Mouse (Mus musculus): ENCODE measurements around the gene Ndufb7. TPM values are rescaled to one million over a fixed set of nuclear protein-coding genes. Genes with fewer than 3 reads are reported as not detected.

Gene Ndufb7
- polyA plus RNA-seq, 1 experiment from 2014 or later: 362 TPM

DNA sequence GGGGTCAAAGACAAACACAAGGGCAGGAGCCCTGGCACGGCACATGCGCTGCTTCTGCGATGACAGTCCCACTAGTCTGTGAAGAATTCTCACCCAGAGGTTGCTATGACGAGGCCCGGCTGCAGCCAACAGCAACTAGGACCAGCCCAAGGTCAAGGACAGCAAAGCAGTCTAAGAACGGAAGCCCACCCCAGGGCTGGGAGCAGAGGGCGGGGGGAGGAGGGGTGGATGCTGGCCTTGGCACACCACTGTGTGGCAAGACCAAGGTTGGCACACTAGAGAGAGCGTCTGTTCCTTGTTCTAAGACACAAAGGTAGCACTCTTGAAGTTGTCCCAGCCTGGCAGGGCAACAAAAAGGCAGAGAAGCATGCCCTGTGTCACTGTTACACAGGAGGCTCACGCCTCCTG is 10.9 kb downstream of the Ndufb7 start:
- Histone ChIP-seq H3K9me3 (replicated peaks) (no peaks in the 10 kb centered on the region), H3K4me2 (no peak overlapping the region), H3K4me3 (replicated peaks) (no peak overlapping the region), H3K27me3 (replicated peaks) (no peaks in the 10 kb centered on the region), H3K36me3 (peaks cover 8% of the 10 kb centered on the region), H3K9ac (replicated peaks) (no peak overlapping the region), H3K4me1 (peaks cover 81% of the 10 kb centered on the region), H3K27ac (replicated peaks) (no peak overlapping the region)
- ATAC-seq (ENCODE audit: low FRiP score): no peak
- WGBS: 59% methylated on average over 9 of the region's 9 CpGs

DNA sequence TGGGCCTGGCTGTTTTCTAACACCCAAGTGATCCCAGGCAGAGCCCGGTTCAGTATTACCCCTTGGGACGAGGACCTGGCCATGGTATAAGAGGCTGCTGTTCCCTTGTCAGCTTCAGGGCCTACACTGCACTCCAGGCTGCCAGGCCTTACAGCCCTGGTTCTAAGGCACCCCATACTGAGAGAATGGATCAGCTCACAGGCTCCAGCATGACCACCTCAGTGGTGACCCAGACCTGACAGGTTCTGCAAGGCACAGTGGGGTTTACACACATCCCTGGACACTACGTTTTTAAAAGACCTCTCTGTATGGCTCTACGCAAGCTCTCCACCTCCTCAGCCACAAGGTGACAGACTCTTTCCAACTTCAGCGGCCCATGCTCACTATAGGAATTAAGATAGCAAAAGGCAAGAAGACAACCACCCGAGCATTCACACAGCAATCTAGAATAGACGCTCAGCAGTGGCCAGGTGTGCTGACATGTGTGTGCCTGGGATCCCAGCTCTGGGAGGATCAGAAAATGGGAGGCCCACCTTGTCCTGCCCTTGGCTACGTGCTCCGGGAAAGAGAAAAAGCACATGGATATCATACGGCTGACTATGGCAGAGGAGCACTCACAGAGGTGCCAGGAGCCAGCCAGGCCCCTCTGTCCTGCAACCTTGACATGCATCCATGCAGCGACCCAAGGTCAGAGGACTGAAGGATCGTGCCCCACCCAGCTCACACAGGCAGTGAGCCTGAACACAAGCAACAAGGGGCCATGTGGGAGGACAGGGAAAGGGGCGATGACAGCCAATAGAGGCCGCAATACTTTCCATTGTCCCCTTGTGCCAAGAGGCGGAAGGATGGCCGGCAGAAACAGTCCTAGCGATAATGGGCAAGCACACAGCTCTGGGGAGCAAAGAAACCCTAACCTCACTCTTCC is 11.9 kb downstream of the Ndufb7 start:
- no peaks in the 10 kb centered on the region for H3K36me3 ChIP-seq
- no peak overlapping the region for H3K4me3 ChIP-seq (replicated peaks)
- 75% methylated on average over 17 of the region's 17 CpGs for WGBS
- no peak overlapping the region for H3K9ac ChIP-seq (replicated peaks)
- H3K9me3 ChIP-seq (replicated peaks): no peaks in the 10 kb centered on the region
- ATAC-seq (ENCODE audit: low FRiP score): no peak
- H3K27ac ChIP-seq (replicated peaks): 0 out of 2 replicates have a peak overlapping the region, but pooled peaks have one; percentile 18
- no peak overlapping the region for H3K4me2 ChIP-seq
- no peaks in the 10 kb centered on the region for H3K27me3 ChIP-seq (replicated peaks)
- peaks cover 92% of the 10 kb centered on the region for H3K4me1 ChIP-seq

DNA sequence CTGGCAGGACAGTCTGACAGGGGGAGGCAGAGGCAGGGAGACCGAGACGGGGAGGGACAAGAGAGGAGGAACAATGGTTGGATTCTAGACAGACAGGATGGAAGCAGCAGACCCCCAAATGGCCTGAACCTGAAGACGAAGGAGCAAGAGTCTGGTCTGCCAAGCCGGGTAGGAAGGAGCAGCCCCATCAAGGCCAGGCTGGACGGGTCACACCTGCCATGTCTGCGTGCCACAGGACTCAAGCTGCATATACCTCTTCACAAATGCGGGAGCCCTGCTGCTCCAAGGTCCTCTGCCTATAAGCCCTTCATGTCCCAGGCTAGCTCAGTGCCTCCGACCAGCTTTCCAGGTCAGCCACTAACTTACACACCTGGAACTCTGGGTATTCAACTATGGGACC is 13.2 kb downstream of the Ndufb7 start:
- 91% methylated on average over 8 of the region's 8 CpGs for WGBS
- H3K9ac ChIP-seq (replicated peaks): no peak overlapping the region
- H3K27me3 ChIP-seq (replicated peaks): no peaks in the 10 kb centered on the region
- no peak overlapping the region for H3K27ac ChIP-seq (replicated peaks)
- H3K36me3 ChIP-seq: peaks cover 8% of the 10 kb centered on the region
- H3K4me1 ChIP-seq: peaks cover 95% of the 10 kb centered on the region
- H3K4me2 ChIP-seq: no peak overlapping the region
- H3K9me3 ChIP-seq (replicated peaks): no peaks in the 10 kb centered on the region
- no peak overlapping the region for H3K4me3 ChIP-seq (replicated peaks)
- no peak for ATAC-seq (ENCODE audit: low FRiP score)

- Histone ChIP-seq H3K36me3 (peaks cover 8% of the 10 kb centered on the region), H3K4me3 (replicated peaks) (no peak overlapping the region), H3K4me2 (no peak overlapping the region), H3K9me3 (replicated peaks) (no peaks in the 10 kb centered on the region), H3K4me1 (peaks cover 94% of the 10 kb centered on the region), H3K9ac (replicated peaks) (no peak overlapping the region), H3K27me3 (replicated peaks) (no peaks in the 10 kb centered on the region), H3K27ac (replicated peaks) (no peak overlapping the region)
- WGBS: 87% methylated on average over 8 of the region's 8 CpGs
- no peak for ATAC-seq (ENCODE audit: low FRiP score)
Measured at GRCm38 (mm10) chr8:83580826-83581225, 14.4 kb downstream of the Ndufb7 start.

- H3K4me3 ChIP-seq (replicated peaks): no peak overlapping the region
- peaks cover 8% of the 10 kb centered on the region for H3K36me3 ChIP-seq
- no peak for ATAC-seq (ENCODE audit: low FRiP score)
- H3K9ac ChIP-seq (replicated peaks): no peak overlapping the region
- WGBS: 89% methylated on average over 8 of the region's 8 CpGs
- no peak overlapping the region for H3K4me2 ChIP-seq
- peaks cover 89% of the 10 kb centered on the region for H3K4me1 ChIP-seq
- no peaks in the 10 kb centered on the region for H3K27me3 ChIP-seq (replicated peaks)
- H3K9me3 ChIP-seq (replicated peaks): no peaks in the 10 kb centered on the region
- H3K27ac ChIP-seq (replicated peaks): no peak overlapping the region
Measured at GRCm38 (mm10) chr8:83582226-83582625, 15.8 kb downstream of the Ndufb7 start.

DNA sequence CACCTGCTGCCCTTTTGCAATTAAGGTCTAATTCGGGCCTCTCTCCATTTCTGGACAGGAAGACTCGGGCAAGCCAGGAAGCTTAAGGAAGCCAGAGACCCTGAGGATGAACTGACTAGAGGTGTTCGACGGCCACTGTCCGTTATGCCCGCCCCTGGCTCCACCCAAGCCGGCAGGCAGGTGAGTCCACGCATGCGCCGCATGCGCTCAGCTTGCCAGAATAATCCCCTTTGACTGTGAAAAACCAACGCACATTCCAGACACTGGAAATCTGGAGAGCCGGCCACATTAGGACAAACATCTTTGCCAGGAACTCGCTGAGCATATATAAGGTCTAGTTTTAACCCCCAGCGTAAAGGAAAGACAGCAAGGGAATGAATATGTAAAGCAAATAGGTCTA is 16.8 kb downstream of the Ndufb7 start:
- ATAC-seq (ENCODE audit: low FRiP score): no peak
- Histone ChIP-seq H3K36me3 (peaks cover 8% of the 10 kb centered on the region), H3K27ac (replicated peaks) (no peak overlapping the region), H3K9me3 (replicated peaks) (no peaks in the 10 kb centered on the region), H3K4me2 (no peak overlapping the region), H3K4me3 (replicated peaks) (no peak overlapping the region), H3K9ac (replicated peaks) (no peak overlapping the region), H3K4me1 (peaks cover 91% of the 10 kb centered on the region), H3K27me3 (replicated peaks) (no peaks in the 10 kb centered on the region)
- 93% methylated on average over 15 of the region's 15 CpGs for WGBS

- H3K9me3 ChIP-seq (replicated peaks): no peaks in the 10 kb centered on the region
- H3K36me3 ChIP-seq: peaks cover 8% of the 10 kb centered on the region
- no peak for ATAC-seq (ENCODE audit: low FRiP score)
- no peak overlapping the region for H3K4me2 ChIP-seq
- no peak overlapping the region for H3K27ac ChIP-seq (replicated peaks)
- peaks cover 91% of the 10 kb centered on the region for H3K4me1 ChIP-seq
- no peaks in the 10 kb centered on the region for H3K27me3 ChIP-seq (replicated peaks)
- 89% methylated on average over 1 of the region's 1 CpGs for WGBS
- no peak overlapping the region for H3K4me3 ChIP-seq (replicated peaks)
- no peak overlapping the region for H3K9ac ChIP-seq (replicated peaks)
Measured at GRCm38 (mm10) chr8:83584771-83585170, 18.3 kb downstream of the Ndufb7 start.

GRCm38 (mm10) chr8:83585333-83585732 is 18.9 kb downstream of the Ndufb7 start:
- no peak overlapping the region for H3K9ac ChIP-seq (replicated peaks)
- WGBS: 81% methylated on average over 3 of the region's 3 CpGs
- peaks cover 91% of the 10 kb centered on the region for H3K4me1 ChIP-seq
- no peak overlapping the region for H3K27ac ChIP-seq (replicated peaks)
- no peak overlapping the region for H3K4me2 ChIP-seq
- ATAC-seq (ENCODE audit: low FRiP score): no peak
- no peaks in the 10 kb centered on the region for H3K9me3 ChIP-seq (replicated peaks)
- H3K27me3 ChIP-seq (replicated peaks): no peaks in the 10 kb centered on the region
- H3K36me3 ChIP-seq: peaks cover 8% of the 10 kb centered on the region
- H3K4me3 ChIP-seq (replicated peaks): no peak overlapping the region

DNA sequence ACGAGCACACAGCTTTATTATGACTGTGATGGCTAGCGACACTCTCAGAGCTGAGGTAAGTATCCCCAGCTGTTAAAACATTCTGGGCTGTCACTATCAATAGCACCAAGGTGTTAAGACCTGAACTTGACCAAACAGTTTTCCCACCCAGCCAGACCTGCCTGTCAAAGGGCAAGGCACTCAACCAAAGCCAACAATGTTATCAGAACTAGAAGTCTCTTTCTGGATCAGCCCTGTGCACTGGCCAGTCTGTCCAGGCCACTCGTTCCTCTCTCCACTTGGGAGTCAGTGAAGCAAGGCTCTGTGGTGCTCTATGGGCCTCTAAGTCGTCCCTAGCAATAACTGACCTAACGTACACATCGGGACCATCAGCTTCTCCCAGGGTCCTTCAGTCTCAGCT is 21.2 kb downstream of the Ndufb7 start:
- peaks cover 90% of the 10 kb centered on the region for H3K4me1 ChIP-seq

DNA sequence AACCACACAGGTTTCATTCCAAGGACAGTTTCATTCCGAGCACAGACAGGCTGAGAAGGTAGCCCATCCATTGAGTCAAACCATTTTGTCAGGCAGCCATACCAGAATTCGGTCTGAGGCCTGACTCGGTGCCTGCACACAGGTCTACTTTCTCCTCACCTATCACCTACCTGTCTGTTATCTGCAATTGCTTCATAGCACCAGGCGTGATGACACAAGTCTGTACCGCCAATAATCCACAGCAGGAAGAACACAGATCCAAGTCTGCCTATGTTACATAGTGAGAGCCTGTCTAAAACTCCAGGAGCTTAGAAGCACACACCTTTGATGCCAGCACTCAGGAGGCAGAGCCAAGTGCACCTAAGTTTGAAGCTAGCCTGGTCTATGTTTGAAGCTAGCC is 22.4 kb downstream of the Ndufb7 start:
- no peak overlapping the region for H3K27ac ChIP-seq (replicated peaks)
- H3K27me3 ChIP-seq (replicated peaks): no peaks in the 10 kb centered on the region
- H3K4me3 ChIP-seq (replicated peaks): no peak overlapping the region
- peak overlapping the region; percentile 83; the same call in 1 of the 2 replicates for H3K4me2 ChIP-seq
- H3K36me3 ChIP-seq: peaks cover 4% of the 10 kb centered on the region
- no peaks in the 10 kb centered on the region for H3K9me3 ChIP-seq (replicated peaks)
- H3K4me1 ChIP-seq: peaks cover 85% of the 10 kb centered on the region
- over 99% methylated on average over 5 of the region's 5 CpGs for WGBS
- ATAC-seq (ENCODE audit: low FRiP score): no peak
- H3K9ac ChIP-seq (replicated peaks): no peak overlapping the region

More for the DNA sequence above, 21.2 kb downstream of the Ndufb7 start:
- no peaks in the 10 kb centered on the region for H3K9me3 ChIP-seq (replicated peaks)
- H3K36me3 ChIP-seq: peaks cover 8% of the 10 kb centered on the region
- H3K27ac ChIP-seq (replicated peaks): no peak overlapping the region
- no peaks in the 10 kb centered on the region for H3K27me3 ChIP-seq (replicated peaks)
- no peak overlapping the region for H3K4me3 ChIP-seq (replicated peaks)
- no peak for ATAC-seq (ENCODE audit: low FRiP score)
- H3K9ac ChIP-seq (replicated peaks): no peak overlapping the region
- 87% methylated on average over 6 of the region's 6 CpGs for WGBS
- no peak overlapping the region for H3K4me2 ChIP-seq

GRCm38 (mm10) chr8:83590488-83591023 is 24.1 kb downstream of the Ndufb7 start:
- H3K36me3 ChIP-seq: no peaks in the 10 kb centered on the region
- no peak overlapping the region for H3K27ac ChIP-seq (replicated peaks)
- WGBS: 83% methylated on average over 7 of the region's 7 CpGs
- no peaks in the 10 kb centered on the region for H3K9me3 ChIP-seq (replicated peaks)
- H3K4me1 ChIP-seq: peaks cover 74% of the 10 kb centered on the region
- H3K9ac ChIP-seq (replicated peaks): 0 out of 2 replicates have a peak overlapping the region, but pooled peaks have one; percentile 32
- ATAC-seq (ENCODE audit: low FRiP score): no peak
- H3K4me2 ChIP-seq: peak overlapping the region; percentile 83
- H3K27me3 ChIP-seq (replicated peaks): no peaks in the 10 kb centered on the region
- H3K4me3 ChIP-seq (replicated peaks): peak overlapping the region; percentile 12

DNA sequence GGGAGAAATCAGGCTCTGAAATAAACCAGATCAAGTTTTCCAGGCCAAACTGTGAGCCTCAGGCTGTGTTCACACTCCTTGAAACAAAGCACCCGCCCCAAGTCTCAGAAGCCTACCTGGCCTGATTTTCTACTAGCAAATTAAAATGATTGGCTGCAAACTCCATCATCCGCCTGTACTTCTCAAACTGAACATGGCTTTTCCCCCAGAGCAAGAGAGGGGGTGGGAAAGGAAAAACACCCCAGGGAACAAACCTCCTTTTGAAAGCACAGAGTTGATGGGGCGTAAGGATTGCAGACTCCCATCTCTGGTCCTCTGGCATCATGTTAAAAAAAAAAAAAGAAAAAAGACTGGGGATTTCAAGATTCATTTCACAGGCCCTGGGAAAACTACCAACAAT is 26.2 kb downstream of the Ndufb7 start:
- peak overlapping the region; percentile 76 for H3K4me3 ChIP-seq (replicated peaks)
- no peak for ATAC-seq (ENCODE audit: low FRiP score)
- H3K9ac ChIP-seq (replicated peaks): peak overlapping the region; percentile 87
- no peaks in the 10 kb centered on the region for H3K27me3 ChIP-seq (replicated peaks)
- H3K27ac ChIP-seq (replicated peaks): no peak overlapping the region
- H3K4me1 ChIP-seq: peaks cover 59% of the 10 kb centered on the region
- H3K9me3 ChIP-seq (replicated peaks): no peaks in the 10 kb centered on the region
- 53% methylated on average over 3 of the region's 3 CpGs for WGBS
- peak overlapping the region; percentile 83 for H3K4me2 ChIP-seq
- no peaks in the 10 kb centered on the region for H3K36me3 ChIP-seq
